Mouse (Mus musculus) intestine, embryonic 14.5 days (tissue): ENCODE data around the gene Map2k6. TPM values are rescaled to one million over a fixed set of nuclear protein-coding genes. Genes with fewer than 3 reads are reported as not detected.

Experiments used
- ATAC-seq: fragments of 200-750 bp; cut with Nextera tagmentation; replicated peaks from 2 replicates; pipeline ENCODE4 v1.8.0; 2017; ENCODE audit warnings: low read depth, moderate number of reproducible peaks, moderate TSS enrichment, moderate library complexity; ENCODE audit not compliant: low FRiP score, low TSS enrichment
- DNase-seq: peaks from one replicate; pipeline ENCODE4 v3.0.0-alpha.2; 2018; ENCODE audit warnings: low spot score
- H3K27ac ChIP-seq: fragments of 300-500 bp; sonication (generic); 2 replicates; pipeline ENCODE4 v1.5.1; 2014; ENCODE audit warnings: low read depth, mild to moderate bottlenecking, control low read depth
- H3K27me3 ChIP-seq: fragments of 300-500 bp; sonication (generic); replicated peaks from 2 replicates; pipeline ENCODE4 v1.6.1; 2014; ENCODE audit warnings: low read length, control low read depth; ENCODE audit not compliant: control insufficient read depth, insufficient read depth
- H3K36me3 ChIP-seq: fragments of 300-500 bp; sonication (generic); 2 replicates; pipeline ENCODE4 v1.6.1; 2014; ENCODE audit warnings: low read length, control low read depth; ENCODE audit not compliant: control insufficient read depth, insufficient read depth
- H3K4me1 ChIP-seq: fragments of 300-500 bp; sonication (generic); replicated peaks from 2 replicates; pipeline ENCODE4 v1.6.1; 2014; ENCODE audit warnings: low read length, control low read depth, mixed read lengths; ENCODE audit not compliant: control insufficient read depth, insufficient read depth
- H3K4me2 ChIP-seq: fragments of 300-500 bp; sonication (generic); 2 replicates; pipeline ENCODE4 v1.6.1; 2014; ENCODE audit warnings: low read length
- H3K4me3 ChIP-seq: fragments of 300-500 bp; sonication (generic); 2 replicates; pipeline ENCODE4 v1.5.1; 2014; ENCODE audit warnings: low read depth, low read length, control low read depth, mixed read lengths
- H3K9ac ChIP-seq: fragments of 300-500 bp; sonication (generic); 2 replicates; pipeline ENCODE4 v1.6.1; 2014; ENCODE audit warnings: mild to moderate bottlenecking, low read length
- H3K9me3 ChIP-seq: fragments of 300-500 bp; sonication (generic); 2 replicates; pipeline ENCODE4 v1.6.1; 2016; ENCODE audit warnings: low read length, control low read depth; ENCODE audit not compliant: control insufficient read depth
- WGBS: fragments of 180-500 bp; shearing (Covaris S2); extraction: QIAGEN DNeasy Blood & Tissue Kit; methylation state at CpG from one replicate; pipeline ENCODE4 v1.1.7; 2014; 5-methylcytosine and 5-hydroxymethylcytosine counted together
- polyA plus RNA-seq: library from polyadenylated mRNA; unstranded; fragments of >200 nt; fragmentation: Nextera tagmentation; extraction: Ambion mirVana; gene quantifications from 2 replicates; pipeline ENCODE4 v1.2.1, GENCODE M21; 2014

Gene Map2k6
- polyA plus RNA-seq, 1 experiment from 2014 or later, result 25.5 TPM

DNA sequence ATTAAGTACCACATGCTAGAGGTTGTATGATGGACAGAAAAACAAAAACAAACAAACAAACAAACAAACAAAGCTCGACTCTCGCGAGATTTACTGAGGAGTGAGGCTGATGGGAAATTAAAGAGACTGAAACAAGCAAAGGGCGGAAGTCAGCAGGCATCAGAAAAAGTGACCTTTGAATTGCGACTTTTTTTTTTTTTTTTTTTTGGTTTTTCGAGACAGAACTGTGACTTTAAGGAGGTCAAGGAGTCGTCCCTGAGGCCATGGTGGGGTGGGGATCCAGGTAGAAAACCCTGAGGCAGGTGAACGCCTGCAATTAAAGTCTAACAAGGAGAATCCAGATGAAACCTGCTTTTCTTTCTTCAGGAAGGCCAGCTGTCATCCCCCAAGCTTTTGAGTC lies 27.1 kb upstream of the Map2k6 start:
- DNase-seq (no peak), ATAC-seq (no peak)
- H3K9me3 ChIP-seq, result no peaks in the 10 kb centered on the region
- H3K27ac ChIP-seq, result no peak overlapping the region
- no peak overlapping the region for H3K4me2 ChIP-seq
- WGBS, result 58% methylated on average over 8 of the region's 8 CpGs
- no peaks in the 10 kb centered on the region for H3K27me3 ChIP-seq
- H3K36me3 ChIP-seq, result no peaks in the 10 kb centered on the region
- H3K4me3 ChIP-seq, result no peak overlapping the region
- no peaks in the 10 kb centered on the region for H3K4me1 ChIP-seq
- H3K9ac ChIP-seq, result no peak overlapping the region

- no peak for ATAC-seq
- Histone ChIP-seq H3K27ac (no peak overlapping the region), H3K36me3 (no peaks in the 10 kb centered on the region), H3K4me3 (no peak overlapping the region), H3K9me3 (no peaks in the 10 kb centered on the region), H3K27me3 (no peaks in the 10 kb centered on the region), H3K9ac (no peak overlapping the region), H3K4me2 (no peak overlapping the region), H3K4me1 (no peaks in the 10 kb centered on the region)
- DNase-seq, result no peak
- 81% methylated on average over 14 of the region's 15 CpGs for WGBS
Measured at GRCm38 (mm10) chr11:110372266-110372954, 26.5 kb upstream of the Map2k6 start.

- Histone ChIP-seq H3K9me3 (no peaks in the 10 kb centered on the region), H3K27me3 (no peaks in the 10 kb centered on the region), H3K4me3 (no peak overlapping the region), H3K4me2 (no peak overlapping the region), H3K36me3 (no peaks in the 10 kb centered on the region), H3K4me1 (no peaks in the 10 kb centered on the region), H3K27ac (no peak overlapping the region), H3K9ac (no peak overlapping the region)
- WGBS, result 81% methylated on average over 9 of the region's 9 CpGs
- ATAC-seq, result no peak
- DNase-seq, result no peak
Measured at GRCm38 (mm10) chr11:110374036-110374435, 24.9 kb upstream of the Map2k6 start.

- Histone ChIP-seq H3K27ac (peak overlapping the region; percentile 78), H3K4me1 (0 out of 2 replicates have a peak, but pooled peaks cover 4% of the 10 kb centered on the region), H3K9me3 (no peaks in the 10 kb centered on the region), H3K4me3 (peak overlapping the region; percentile 33), H3K4me2 (peak overlapping the region; percentile 62), H3K27me3 (no peaks in the 10 kb centered on the region), H3K36me3 (no peaks in the 10 kb centered on the region), H3K9ac (peak overlapping the region; percentile 31; the same call in 1 of the 2 replicates)
- ATAC-seq (peak; percentile 97), DNase-seq (peak; percentile 88)
- WGBS, result 6% methylated on average over 20 of the region's 20 CpGs
Measured at GRCm38 (mm10) chr11:110379661-110380309, 19.1 kb upstream of the Map2k6 start.

- Histone ChIP-seq H3K9ac (no peak overlapping the region), H3K27ac (0 out of 2 replicates have a peak overlapping the region, but pooled peaks have one; percentile 33), H3K9me3 (no peaks in the 10 kb centered on the region), H3K36me3 (no peaks in the 10 kb centered on the region), H3K27me3 (no peaks in the 10 kb centered on the region), H3K4me1 (0 out of 2 replicates have a peak, but pooled peaks cover 4% of the 10 kb centered on the region), H3K4me2 (peak overlapping the region; percentile 62), H3K4me3 (peak overlapping the region; percentile 33)
- WGBS, result 13% methylated on average over 15 of the region's 15 CpGs
- DNase-seq (no peak), ATAC-seq (peak; percentile 56; the same call in 1 of the 2 replicates)
Measured at GRCm38 (mm10) chr11:110380310-110380668, 18.6 kb upstream of the Map2k6 start.

DNA sequence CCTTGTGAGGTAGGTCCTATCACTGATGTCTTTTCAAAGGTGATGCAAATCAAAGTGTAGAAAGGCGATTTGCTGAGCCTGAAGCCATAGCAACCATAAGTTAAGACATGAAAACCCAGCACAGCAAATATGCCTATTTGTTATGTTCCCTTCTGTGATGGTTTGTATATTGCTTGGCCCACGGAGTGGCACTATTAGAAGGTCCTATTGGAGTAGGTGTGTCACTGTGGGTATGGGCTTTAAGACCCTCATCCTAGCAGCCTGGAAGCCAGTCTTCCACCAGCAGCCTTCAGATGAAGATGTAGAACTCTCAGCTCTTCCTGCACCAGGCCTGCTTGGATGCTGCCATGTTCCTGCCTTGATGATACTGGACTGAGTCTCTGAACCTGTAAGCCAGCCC lies 13.4 kb upstream of the Map2k6 start:
- Histone ChIP-seq H3K9ac (no peak overlapping the region), H3K36me3 (no peaks in the 10 kb centered on the region), H3K4me3 (no peak overlapping the region), H3K27me3 (no peaks in the 10 kb centered on the region), H3K9me3 (no peaks in the 10 kb centered on the region), H3K4me1 (0 out of 2 replicates have a peak, but pooled peaks cover under 1% of the 10 kb centered on the region), H3K27ac (no peak overlapping the region), H3K4me2 (no peak overlapping the region)
- no peak for DNase-seq
- no peak for ATAC-seq
- WGBS, result 82% methylated on average over 2 of the region's 2 CpGs

GRCm38 (mm10) chr11:110392763-110393162 lies 6.2 kb upstream of the Map2k6 start:
- no peak for ATAC-seq
- 74% methylated on average over 3 of the region's 3 CpGs for WGBS
- Histone ChIP-seq H3K4me2 (no peak overlapping the region), H3K9me3 (peaks cover 4% of the 10 kb centered on the region; the same call in 1 of the 2 replicates), H3K9ac (no peak overlapping the region), H3K4me1 (0 out of 2 replicates have a peak, but pooled peaks cover 4% of the 10 kb centered on the region), H3K36me3 (no peaks in the 10 kb centered on the region), H3K4me3 (no peak overlapping the region), H3K27ac (no peak overlapping the region), H3K27me3 (no peaks in the 10 kb centered on the region)
- DNase-seq, result no peak

DNA sequence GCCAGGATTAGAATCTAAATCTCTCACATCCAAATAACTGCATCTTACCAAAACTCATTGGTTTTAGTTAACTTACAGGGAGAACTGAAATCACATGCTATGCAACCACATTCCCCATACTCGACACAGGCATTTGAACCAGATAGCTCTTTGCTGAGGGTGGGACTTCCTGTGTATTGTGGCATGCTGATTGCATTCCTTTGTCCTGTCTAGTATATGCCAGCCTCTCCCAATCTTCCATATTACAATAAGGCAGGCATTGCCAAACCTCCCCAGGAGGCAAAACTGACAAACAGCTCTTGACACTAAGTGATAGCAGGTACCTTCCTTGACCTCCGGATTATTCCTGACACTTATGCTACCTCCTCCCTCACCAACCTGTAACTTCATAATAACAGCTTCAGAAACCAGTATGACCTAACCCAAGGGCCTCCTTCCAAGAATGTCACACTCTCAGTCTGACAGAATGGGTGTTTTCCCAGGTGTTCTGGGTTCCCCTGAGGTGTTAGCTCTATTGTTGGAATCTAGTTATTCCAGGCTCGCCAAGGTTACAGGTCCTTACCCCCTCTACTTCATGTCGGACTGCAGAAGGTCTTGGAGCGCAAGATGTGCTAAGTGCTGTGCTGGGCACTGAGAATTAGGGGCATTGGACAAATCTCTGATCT lies 4.0 kb upstream of the Map2k6 start:
- ATAC-seq (no peak), DNase-seq (no peak)
- Histone ChIP-seq H3K4me3 (no peak overlapping the region), H3K9ac (no peak overlapping the region), H3K9me3 (peaks cover 4% of the 10 kb centered on the region; the same call in 1 of the 2 replicates), H3K4me1 (0 out of 2 replicates have a peak, but pooled peaks cover 4% of the 10 kb centered on the region), H3K27me3 (no peaks in the 10 kb centered on the region), H3K27ac (no peak overlapping the region), H3K36me3 (no peaks in the 10 kb centered on the region), H3K4me2 (no peak overlapping the region)
- WGBS, result 78% methylated on average over 5 of the region's 5 CpGs
